Mouse (Mus musculus): ENCODE measurements around the gene Ptpn18. TPM values are rescaled to one million over a fixed set of nuclear protein-coding genes. Genes with fewer than 3 reads are reported as not detected.
"Not testable (repeated sequence)": the region's sequence is repeated elsewhere in the genome, so short reads cannot be mapped to it uniquely, and the experiment has no call there.

The Ptpn18 gene
- total RNA-seq, 2 experiments from 2014 or later: 4.0 to 4.3 TPM

DNA sequence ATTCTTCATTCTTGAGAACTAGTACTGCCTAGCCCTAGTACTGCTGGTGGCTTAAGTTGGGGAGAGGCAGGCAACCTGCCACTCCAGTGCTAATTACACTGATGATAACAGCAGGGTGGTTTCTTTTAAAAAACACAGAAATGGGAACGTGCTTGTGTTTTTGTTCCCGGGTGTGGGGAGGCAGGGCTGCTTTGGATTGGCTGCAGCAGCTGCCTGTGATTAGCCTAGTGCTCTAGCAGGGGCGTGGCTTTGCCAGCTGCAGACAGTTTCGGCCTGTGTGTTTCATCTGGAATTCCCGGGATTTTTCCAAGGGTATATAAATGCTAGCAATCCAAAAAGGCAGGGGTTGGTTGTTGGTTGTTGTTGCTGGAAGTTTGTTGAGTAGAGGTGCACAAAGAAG is 57.0 kb downstream of the Ptpn18 start:
- no peak for DNase-seq

DNA sequence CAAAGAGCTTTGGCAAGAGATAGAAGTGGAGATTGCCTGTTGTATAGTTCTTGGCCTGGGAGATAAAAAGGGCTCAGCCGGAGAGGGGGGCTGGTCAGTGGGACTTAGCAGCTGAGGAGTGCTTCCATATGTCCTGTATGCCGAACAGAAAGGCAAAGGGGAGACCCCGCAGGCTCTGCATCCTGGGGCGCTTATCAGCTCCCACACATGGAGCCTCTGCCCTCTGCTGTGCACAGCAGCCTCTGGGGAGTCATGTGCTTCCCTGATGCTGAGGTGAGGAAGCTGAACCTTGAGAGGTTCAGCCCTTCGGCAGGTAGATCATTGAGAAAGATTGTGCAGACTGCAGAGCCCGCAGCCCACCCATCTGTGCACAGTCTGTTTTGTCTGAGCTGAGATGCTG is 57.7 kb downstream of the Ptpn18 start:
- not testable (repeated sequence) for DNase-seq

DNA sequence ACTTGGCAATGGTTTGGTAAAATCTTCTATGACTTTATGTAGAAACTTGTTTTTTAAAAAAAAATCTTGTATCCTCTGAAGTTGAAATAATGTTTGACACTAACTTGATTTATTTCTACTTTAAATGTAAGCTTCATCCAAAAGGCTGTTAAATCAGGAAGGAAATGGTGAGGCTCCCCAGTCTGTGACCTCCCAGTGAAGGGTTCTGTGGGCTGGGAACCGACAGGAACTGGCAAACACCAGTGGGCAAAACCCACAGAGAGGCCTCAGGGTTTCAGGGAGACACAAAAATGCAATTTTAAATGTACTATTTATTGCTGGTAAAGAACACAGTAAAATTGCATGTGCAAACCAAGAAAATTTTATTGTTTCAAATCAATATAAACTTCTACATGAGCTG is 58.2 kb downstream of the Ptpn18 start:
- not testable (repeated sequence) for DNase-seq

DNA sequence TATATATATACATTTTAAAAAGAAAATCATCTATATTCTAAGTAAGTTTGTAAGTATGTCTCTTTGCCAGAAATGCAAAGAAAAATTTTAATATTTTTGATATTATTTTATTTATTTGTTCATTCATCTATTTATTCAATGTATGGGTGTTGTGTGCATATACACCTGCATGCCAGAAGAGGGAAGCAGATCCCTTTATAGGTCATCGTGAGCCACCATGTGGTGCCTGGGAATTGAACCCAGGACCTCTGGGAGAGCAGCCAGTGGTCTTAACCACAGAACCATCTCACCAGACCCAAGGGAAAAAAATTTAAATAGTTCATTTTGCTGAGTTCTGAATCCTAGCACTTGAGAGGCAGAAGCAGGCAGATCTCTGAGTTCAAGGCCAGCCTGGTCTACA is 58.7 kb downstream of the Ptpn18 start:
- DNase-seq: no peak

DNA sequence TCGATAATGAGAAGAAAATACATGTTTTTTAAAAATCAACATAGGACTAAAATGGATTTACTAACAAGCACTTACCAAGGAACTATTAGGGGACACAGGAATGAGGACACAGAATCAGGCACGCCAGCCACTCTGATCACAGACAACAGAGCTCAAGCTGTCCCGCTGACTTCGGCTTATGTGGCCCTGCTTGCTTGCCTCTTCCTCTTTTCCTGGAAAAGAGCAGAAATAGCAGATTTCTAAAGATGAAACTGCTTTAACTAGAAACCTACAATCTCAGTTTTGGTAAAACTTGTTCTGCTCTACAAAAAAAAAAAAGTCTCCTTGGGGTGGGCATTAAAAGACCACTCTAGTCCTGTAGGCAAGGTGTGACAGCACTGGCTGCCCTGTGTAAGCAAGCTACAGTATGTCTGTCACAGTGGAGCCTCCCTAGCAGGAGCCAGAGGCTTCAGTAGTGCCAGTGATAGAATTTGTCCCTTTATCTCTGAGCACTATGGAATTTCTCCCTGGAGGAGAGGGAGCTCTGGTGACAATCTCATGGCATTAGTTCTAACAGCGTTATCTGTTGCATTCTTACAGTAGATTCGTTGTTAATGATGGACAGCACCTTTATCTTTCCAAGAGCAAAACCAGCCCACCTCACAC is 62.8 kb downstream of the Ptpn18 start:
- DNase-seq: no peak

DNA sequence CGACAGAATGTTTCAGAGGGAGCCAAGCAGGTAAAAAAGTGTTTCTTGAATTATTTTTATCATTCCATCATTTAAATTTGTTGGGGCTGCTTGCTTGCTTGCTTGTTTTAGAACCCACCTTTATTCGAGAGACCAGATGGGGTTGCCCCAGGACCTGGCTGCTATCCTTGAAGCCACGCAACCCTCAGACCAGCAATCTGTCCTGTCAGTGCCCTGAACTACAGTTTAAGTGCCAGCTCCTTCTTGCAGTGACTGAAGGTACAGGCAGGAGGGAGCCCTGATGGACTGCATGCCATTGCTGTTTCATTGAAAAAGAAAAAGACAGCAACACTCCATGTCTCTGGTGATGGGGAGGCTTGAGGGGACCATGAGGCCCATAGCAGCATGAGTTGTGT is 63.3 kb downstream of the Ptpn18 start:
- no peak for DNase-seq

DNA sequence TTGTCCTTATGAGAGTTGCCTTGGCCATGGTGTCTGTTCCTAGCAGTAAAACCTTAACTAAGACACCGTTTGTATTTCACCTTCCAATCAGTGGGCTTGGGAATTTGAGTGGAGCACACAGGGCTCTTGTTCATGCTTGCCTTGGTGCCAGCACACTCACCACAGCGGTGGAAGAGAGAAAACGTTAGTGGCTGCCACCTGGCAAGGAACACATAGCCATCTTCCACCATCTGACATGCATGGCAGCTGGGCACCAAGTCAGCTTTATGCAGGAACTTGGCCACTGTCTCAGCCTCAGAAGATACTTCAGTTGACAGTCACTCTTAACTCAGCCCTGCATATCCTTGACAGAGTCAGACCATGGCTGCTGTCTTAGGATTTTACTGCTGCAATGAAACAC is 64.1 kb downstream of the Ptpn18 start:
- DNase-seq: no peak

Small RNA genes within 50 kb of the gene (microRNA-seq; reads per million reads assigned to microRNA genes)
- gene Mir5103: 0.27 to 1.9 reads per million in 2 experiments

Other genes with a start within 250 kb of the Ptpn18 start
- 10 to 100 TPM; 13.4 to 15.5 TPM for gene Ccdc115, start 20.1 kb upstream of the Ptpn18 start, total RNA-seq (2021)
- gene Imp4, start 19.9 kb upstream of the Ptpn18 start, total RNA-seq (2021): 10 to 100 TPM; 30.5 to 31.2 TPM
- gene Prss39, start 38.6 kb downstream of the Ptpn18 start, total RNA-seq (2021): not detected
- not detected for gene Cfc1, start 75.9 kb downstream of the Ptpn18 start, total RNA-seq (2021)
- gene Prss40, start 101.2 kb downstream of the Ptpn18 start, total RNA-seq (2021): not detected
- not detected for gene Amer3, start 119.9 kb downstream of the Ptpn18 start, total RNA-seq (2021)